Mouse (Mus musculus): ENCODE data around the gene Pramel1.
A peak's percentile ranks its signal among the peaks of the same experiment; 100 is the strongest.

- TF ChIP-seq EP300 (IDR thresholded peaks at IDR 0.05) (no peak), CTCF (IDR thresholded peaks at IDR 0.05) (peak; percentile 59)
Measured at GRCm38 (mm10) chr4:143388955-143389702, 5.1 kb upstream of the Pramel1 start.
